ENCODE assay signal across 8 mouse cellular contexts in the genomic region with DNA sequence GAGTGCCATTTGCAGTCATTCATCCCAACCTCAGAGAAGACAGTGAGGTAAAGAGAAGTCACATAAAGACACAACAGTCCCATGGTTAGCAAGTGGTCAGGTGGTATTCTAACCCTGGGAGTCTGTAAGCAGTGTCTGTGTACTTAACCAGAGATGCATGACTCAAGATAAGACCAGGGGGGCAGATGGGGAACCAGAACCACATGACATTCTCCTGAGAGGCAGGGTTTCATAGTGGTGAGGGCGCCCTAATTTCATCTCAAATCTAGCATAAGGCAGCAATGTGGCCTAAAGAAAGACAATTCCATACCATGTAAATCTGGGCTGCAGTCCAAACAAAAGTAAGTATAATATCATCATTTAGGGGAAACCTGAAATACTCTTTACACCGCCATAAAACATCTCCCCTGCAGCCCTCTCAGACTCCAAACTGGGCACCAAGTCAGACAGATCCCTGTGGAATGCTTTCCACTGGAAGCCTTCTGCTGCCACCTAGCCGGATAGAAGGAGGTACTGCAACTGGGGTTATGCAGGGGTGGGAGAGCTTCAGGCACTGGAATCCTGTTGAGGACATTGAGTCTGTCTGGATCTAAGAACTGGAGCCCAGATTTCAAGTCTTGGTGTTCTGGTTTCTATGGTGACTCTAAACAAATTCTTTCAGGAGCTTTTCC.
DNase-seq lines count a peak whose midpoint lies in the region; ATAC-seq and TF ChIP-seq lines count a peak whose summit lies in the region.

No protein-coding gene starts in this region.

- DNase-seq in hindbrain, embryonic 10.5 days (ENCODE audit: low spot score): peak; percentile 52
- peak; percentile 71 for DNase-seq in forebrain, embryonic 11.5 days (ENCODE audit: low spot score)
- peak; percentile 30 for DNase-seq in induced T-regulatory cell, adult 2 months (ENCODE audit: low read depth)
- DNase-seq in left cerebral cortex, adult 8-10 months (ENCODE audit: low spot score in 2 of 2): peak; percentile 35 to 39
- DNase-seq in thymus, postnatal 4 days: peak; percentile 8

- H3K9ac ChIP-seq in hindbrain, embryonic 13.5 days: no peak overlapping the region
- H3K9ac ChIP-seq in forebrain, embryonic 11.5 days (ENCODE audit: low read length): no peak overlapping the region
- H3K9ac ChIP-seq in midbrain, embryonic 13.5 days (replicated peaks): no peak overlapping the region

- no peak overlapping the region for H3K27ac ChIP-seq in hindbrain, embryonic 10.5 days
- no peak overlapping the region for H3K27ac ChIP-seq in hindbrain, embryonic 13.5 days
- H3K27ac ChIP-seq in bone marrow macrophage, adult 2 months (ENCODE audit: insufficient read depth, low read depth, low read length): no peak overlapping the region
- H3K27ac ChIP-seq in forebrain, embryonic 11.5 days (ENCODE audit: low read depth, low read length): no peak overlapping the region
- H3K27ac ChIP-seq in midbrain, embryonic 13.5 days: no peak overlapping the region

- H3K36me3 ChIP-seq in hindbrain, embryonic 10.5 days: no peaks in the 10 kb centered on the region
- H3K36me3 ChIP-seq in hindbrain, embryonic 13.5 days: no peaks in the 10 kb centered on the region
- no peaks in the 10 kb centered on the region for H3K36me3 ChIP-seq in forebrain, embryonic 11.5 days (ENCODE audit: control insufficient read depth, insufficient read depth, low read length)
- no peaks in the 10 kb centered on the region for H3K36me3 ChIP-seq in midbrain, embryonic 13.5 days

- no peak overlapping the region for H3K4me2 ChIP-seq in hindbrain, embryonic 13.5 days
- H3K4me2 ChIP-seq in forebrain, embryonic 11.5 days (ENCODE audit: low read depth, low read length, severe bottlenecking): no peak overlapping the region
- H3K4me2 ChIP-seq in midbrain, embryonic 13.5 days (replicated peaks): no peak overlapping the region

- H3K27me3 ChIP-seq in hindbrain, embryonic 10.5 days (ENCODE audit: insufficient read depth, poor library complexity, severe bottlenecking): no peaks in the 10 kb centered on the region
- no peaks in the 10 kb centered on the region for H3K27me3 ChIP-seq in hindbrain, embryonic 13.5 days
- no peaks in the 10 kb centered on the region for H3K27me3 ChIP-seq in forebrain, embryonic 11.5 days (ENCODE audit: control insufficient read depth, insufficient read depth, low read length)
- H3K27me3 ChIP-seq in midbrain, embryonic 13.5 days: no peaks in the 10 kb centered on the region

- no peak for ATAC-seq in hindbrain, embryonic 13.5 days (ENCODE audit: low FRiP score)
- ATAC-seq in forebrain, embryonic 11.5 days (replicated peaks; ENCODE audit: low FRiP score): peak; percentile 82
- ATAC-seq in midbrain, embryonic 13.5 days: peak; percentile 71

- TF ChIP-seq POLR2A in bone marrow macrophage, adult 2 months (IDR thresholded peaks at IDR 0.05; ENCODE audit: borderline replicate concordance, low read depth, low read length): no peak

- WGBS in hindbrain, embryonic 10.5 days: 52% methylated on average over 3 of the region's 3 CpGs
- WGBS in hindbrain, embryonic 13.5 days: 53% methylated on average over 3 of the region's 3 CpGs
- WGBS in forebrain, embryonic 11.5 days: 53% methylated on average over 3 of the region's 3 CpGs
- 47% methylated on average over 3 of the region's 3 CpGs for WGBS in midbrain, embryonic 13.5 days

- peak; percentile 67 for TF ChIP-seq CTCF in bone marrow macrophage, adult 2 months (IDR thresholded peaks at IDR 0.05; ENCODE audit: low read depth, low read length)

- H3K4me3 ChIP-seq in hindbrain, embryonic 10.5 days: no peak overlapping the region
- H3K4me3 ChIP-seq in hindbrain, embryonic 13.5 days: no peak overlapping the region
- H3K4me3 ChIP-seq in bone marrow macrophage, adult 2 months (ENCODE audit: insufficient read depth, low read length): no peak overlapping the region
- no peak overlapping the region for H3K4me3 ChIP-seq in forebrain, embryonic 11.5 days (ENCODE audit: low read depth, low read length)
- no peak overlapping the region for H3K4me3 ChIP-seq in midbrain, embryonic 13.5 days (replicated peaks)

- H3K9me3 ChIP-seq in hindbrain, embryonic 10.5 days: no peaks in the 10 kb centered on the region
- H3K9me3 ChIP-seq in hindbrain, embryonic 13.5 days: no peaks in the 10 kb centered on the region
- no peaks in the 10 kb centered on the region for H3K9me3 ChIP-seq in forebrain, embryonic 11.5 days (ENCODE audit: control insufficient read depth, low read length)
- H3K9me3 ChIP-seq in midbrain, embryonic 13.5 days: no peaks in the 10 kb centered on the region

- H3K4me1 ChIP-seq in hindbrain, embryonic 10.5 days (replicated peaks): no peaks in the 10 kb centered on the region
- H3K4me1 ChIP-seq in hindbrain, embryonic 13.5 days (replicated peaks): no peaks in the 10 kb centered on the region
- H3K4me1 ChIP-seq in bone marrow macrophage, adult 2 months (ENCODE audit: control insufficient read depth, insufficient read depth, low read length): no peaks in the 10 kb centered on the region
- no peaks in the 10 kb centered on the region for H3K4me1 ChIP-seq in forebrain, embryonic 11.5 days (replicated peaks; ENCODE audit: control insufficient read depth, insufficient read depth, low read length)
- H3K4me1 ChIP-seq in midbrain, embryonic 13.5 days (replicated peaks): no peaks in the 10 kb centered on the region

Comparison
In these comparisons a context has a peak if more than half of its experiments do, and no peak if none do; other contexts are left out.
1. DNase-seq: peak in every context shown above with its lines; median percentile 71 in forebrain, embryonic 11.5 days; 52 in hindbrain, embryonic 10.5 days; 37 in left cerebral cortex, adult 8-10 months; 30 in induced T-regulatory cell, adult 2 months; 8 in thymus, postnatal 4 days.